Mouse (Mus musculus) forebrain, embryonic 11.5 days (tissue): ENCODE results near the gene Fam161a. TPM values are rescaled to one million over a fixed set of nuclear protein-coding genes. Genes with fewer than 3 reads are reported as not detected.
A peak's percentile ranks its signal among the peaks of the same experiment; 100 is the strongest.

Experiments
- ATAC-seq: fragments of 200-750 bp; cut with Nextera tagmentation; replicated peaks from 2 replicates; pipeline ENCODE4 v1.8.0; 2017; ENCODE audit warnings: moderate TSS enrichment; ENCODE audit not compliant: low FRiP score
- DNase-seq: peaks from one replicate; pipeline ENCODE4 v3.0.0-alpha.2; 2017; ENCODE audit warnings: low spot score
- H3K27ac ChIP-seq: fragments of 300-500 bp; sonication (generic); 2 replicates; pipeline ENCODE4 v1.5.1; 2014; ENCODE audit warnings: low read depth, low read length
- H3K27me3 ChIP-seq: fragments of 300-500 bp; sonication (generic); 2 replicates; pipeline ENCODE4 v1.6.1; 2014; ENCODE audit warnings: mild to moderate bottlenecking, low read length, mixed read lengths; ENCODE audit not compliant: control insufficient read depth, insufficient read depth
- H3K36me3 ChIP-seq: fragments of 300-500 bp; sonication (generic); 2 replicates; pipeline ENCODE4 v1.6.1; 2014; ENCODE audit warnings: mild to moderate bottlenecking, low read length, moderate library complexity, mixed read lengths; ENCODE audit not compliant: control insufficient read depth, insufficient read depth
- H3K4me1 ChIP-seq: fragments of 300-500 bp; sonication (generic); replicated peaks from 2 replicates; pipeline ENCODE4 v1.6.1; 2014; ENCODE audit warnings: low read length, mixed read lengths; ENCODE audit not compliant: control insufficient read depth, insufficient read depth
- H3K4me2 ChIP-seq: fragments of 300-500 bp; sonication (generic); 2 replicates; pipeline ENCODE4 v1.6.1; 2014; ENCODE audit warnings: low read depth, mild to moderate bottlenecking, low read length, moderate library complexity, mixed read lengths; ENCODE audit not compliant: severe bottlenecking
- H3K4me3 ChIP-seq: fragments of 300-500 bp; sonication (generic); 2 replicates; pipeline ENCODE4 v1.5.1; 2014; ENCODE audit warnings: low read depth, low read length
- H3K9ac ChIP-seq: fragments of 300-500 bp; sonication (generic); 2 replicates; pipeline ENCODE4 v1.6.1; 2014; ENCODE audit warnings: low read length
- H3K9me3 ChIP-seq: fragments of 300-500 bp; sonication (generic); 2 replicates; pipeline ENCODE4 v1.6.1; 2016; ENCODE audit warnings: low read length, mixed read lengths; ENCODE audit not compliant: control insufficient read depth
- WGBS: fragments of 180-500 bp; shearing (Covaris S2); extraction: QIAGEN DNeasy Blood & Tissue Kit; methylation state at CpG from one replicate; pipeline ENCODE4 v1.1.7; 2014; 5-methylcytosine and 5-hydroxymethylcytosine counted together
- polyA plus RNA-seq: library from polyadenylated mRNA; unstranded; fragments of >200 nt; fragmentation: Nextera tagmentation; extraction: Ambion mirVana; gene quantifications from 2 replicates; pipeline ENCODE4 v1.2.1, GENCODE M21; 2014

Fam161a gene
- polyA plus RNA-seq, 1 experiment from 2014 or later, result 3.4 TPM

DNA sequence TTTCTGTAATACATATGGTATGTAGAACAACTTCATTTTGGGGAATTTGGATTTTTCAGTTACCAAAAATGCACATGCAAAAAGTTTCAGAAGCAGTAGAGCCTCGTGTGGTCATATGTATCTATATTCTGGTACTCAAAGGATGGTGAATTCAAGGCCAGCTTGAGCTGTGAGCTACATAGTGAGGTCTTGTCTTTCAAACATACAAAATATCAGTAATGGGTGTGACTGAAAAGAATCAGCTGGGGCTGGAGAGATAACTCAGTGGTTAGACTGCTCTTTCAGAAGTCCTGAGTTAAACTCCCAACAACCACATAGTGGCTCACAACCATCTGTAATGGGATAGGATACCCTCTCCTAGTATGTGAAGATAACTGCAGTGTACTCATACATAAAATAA is 9.0 kb upstream of the Fam161a start:
- WGBS, result 85% methylated on average over 1 of the region's 1 CpGs
- ATAC-seq, result no peak
- no peak overlapping the region for H3K4me3 ChIP-seq
- DNase-seq, result no peak
- no peak overlapping the region for H3K9ac ChIP-seq
- H3K4me2 ChIP-seq, result no peak overlapping the region
- H3K9me3 ChIP-seq, result no peaks in the 10 kb centered on the region
- H3K36me3 ChIP-seq, result peaks cover 27% of the 10 kb centered on the region; the same call in 1 of the 2 replicates
- H3K27me3 ChIP-seq, result no peaks in the 10 kb centered on the region
- H3K27ac ChIP-seq, result no peak overlapping the region
- no peaks in the 10 kb centered on the region for H3K4me1 ChIP-seq

DNA sequence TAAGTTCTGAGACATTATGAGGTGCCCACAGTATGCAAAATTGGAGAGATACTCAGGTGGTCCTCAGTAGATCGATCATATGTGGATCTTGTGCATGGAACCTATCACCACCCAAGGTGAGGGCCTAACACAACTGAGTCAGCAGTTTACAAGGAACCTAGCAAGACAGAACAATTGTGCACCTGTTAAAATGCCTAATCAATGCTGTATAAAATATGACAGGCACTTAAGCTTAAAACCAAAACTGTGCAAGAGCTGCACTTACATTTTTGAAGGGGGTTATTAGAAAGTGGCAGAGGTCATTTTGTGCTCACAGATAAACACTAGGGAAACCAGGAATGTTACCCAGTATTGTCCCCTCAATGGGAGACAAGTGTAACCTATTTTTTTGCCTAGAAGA is 2.1 kb upstream of the Fam161a start:
- H3K9me3 ChIP-seq, result no peaks in the 10 kb centered on the region
- H3K27me3 ChIP-seq, result no peaks in the 10 kb centered on the region
- H3K4me1 ChIP-seq, result 0 out of 2 replicates have a peak, but pooled peaks cover 3% of the 10 kb centered on the region
- H3K36me3 ChIP-seq, result peaks cover 23% of the 10 kb centered on the region; the same call in 1 of the 2 replicates
- DNase-seq (no peak), ATAC-seq (no peak)
- no peak overlapping the region for H3K27ac ChIP-seq
- H3K4me3 ChIP-seq, result no peak overlapping the region
- 96% methylated on average over 1 of the region's 1 CpGs for WGBS
- H3K4me2 ChIP-seq, result no peak overlapping the region
- H3K9ac ChIP-seq, result no peak overlapping the region

DNA sequence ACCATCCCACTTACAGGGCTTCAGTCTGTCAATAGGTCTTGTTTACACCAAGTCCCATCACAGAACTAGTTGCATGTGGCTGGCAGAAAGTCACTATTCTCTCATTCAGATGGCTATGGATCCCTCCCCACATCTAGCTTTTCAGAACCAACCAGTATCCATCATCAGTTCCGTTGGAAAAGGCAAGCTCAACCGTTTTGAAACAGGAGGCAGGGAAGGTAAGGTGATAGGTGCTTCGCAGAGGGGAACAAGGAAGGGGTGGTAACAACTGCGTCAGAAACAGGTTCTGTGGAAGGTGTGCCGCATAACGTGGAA is 208 bp upstream of the Fam161a start:
- Histone ChIP-seq H3K27ac (peak overlapping the region; percentile 57; the same call in 1 of the 2 replicates), H3K9me3 (no peaks in the 10 kb centered on the region), H3K4me2 (peak overlapping the region; percentile 48), H3K9ac (peak overlapping the region; percentile 70), H3K4me3 (peak overlapping the region; percentile 50), H3K36me3 (peaks cover 10% of the 10 kb centered on the region; the same call in 1 of the 2 replicates), H3K27me3 (no peaks in the 10 kb centered on the region), H3K4me1 (0 out of 2 replicates have a peak, but pooled peaks cover 3% of the 10 kb centered on the region)
- ATAC-seq, result peak; percentile 25; the same call in 1 of the 2 replicates
- no peak for DNase-seq
- WGBS, result 10% methylated on average over 6 of the region's 6 CpGs

DNA sequence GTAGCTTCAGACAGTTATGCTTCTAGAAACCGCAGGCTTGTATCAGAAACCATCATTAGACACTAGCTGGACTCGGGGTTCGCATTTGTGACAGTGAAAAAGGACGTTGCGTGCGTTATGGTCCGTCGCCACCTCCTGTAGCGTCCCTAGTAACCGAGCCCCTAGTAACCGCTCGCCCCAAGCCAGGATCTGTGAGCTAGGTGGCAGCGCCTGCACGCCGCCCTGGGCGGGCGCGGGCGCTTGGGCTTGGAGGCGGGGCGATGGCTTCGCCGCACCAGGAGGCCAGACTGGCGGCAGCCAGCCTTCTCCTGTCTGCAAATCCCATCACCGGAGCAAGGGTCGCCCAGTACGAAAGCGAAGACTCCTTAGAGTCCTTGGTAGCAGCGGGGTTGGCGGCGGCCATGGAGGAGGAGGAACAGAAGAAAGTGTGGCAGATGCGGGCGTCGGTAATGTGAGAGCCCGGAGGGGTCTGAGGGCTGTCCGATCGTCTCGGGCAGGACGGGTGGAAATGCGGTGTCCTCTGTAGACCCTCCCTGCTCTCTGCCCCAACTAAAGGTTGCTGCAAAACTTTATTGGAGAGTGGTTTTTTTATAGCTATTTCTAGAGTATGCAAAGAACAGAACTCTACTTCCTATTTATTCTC is 971 bp downstream of the Fam161a start:
- H3K4me2 ChIP-seq, result peak overlapping the region; percentile 48
- 0 out of 2 replicates have a peak, but pooled peaks cover 3% of the 10 kb centered on the region for H3K4me1 ChIP-seq
- peak overlapping the region; percentile 83 for H3K27ac ChIP-seq
- H3K9me3 ChIP-seq, result no peaks in the 10 kb centered on the region
- H3K4me3 ChIP-seq, result peak overlapping the region; percentile 50
- H3K9ac ChIP-seq, result peak overlapping the region; percentile 70
- peak; percentile 91 for DNase-seq
- WGBS, result under 1% methylated on average over 40 of the region's 40 CpGs
- peaks cover 4% of the 10 kb centered on the region; the same call in 1 of the 2 replicates for H3K36me3 ChIP-seq
- no peaks in the 10 kb centered on the region for H3K27me3 ChIP-seq
- peak; percentile 97 for ATAC-seq

DNA sequence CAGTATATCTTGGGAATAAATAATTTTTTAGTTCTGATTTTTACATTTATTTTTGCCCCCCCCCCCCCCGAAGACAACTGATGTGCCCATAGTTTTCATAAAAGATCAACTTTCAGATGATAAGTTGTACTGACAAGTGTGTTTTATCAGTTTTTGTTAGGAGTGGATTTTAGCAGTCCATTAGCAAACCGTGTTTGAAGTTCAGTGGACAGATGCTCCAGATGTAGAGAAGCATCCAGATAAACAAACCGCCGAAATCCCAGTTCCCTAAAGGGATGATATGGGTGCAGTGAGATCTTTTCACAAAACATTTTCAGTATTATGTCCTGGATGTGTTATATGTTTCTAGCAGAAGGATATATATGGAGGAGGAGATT is 1.5 kb downstream of the Fam161a start:
- no peaks in the 10 kb centered on the region for H3K27me3 ChIP-seq
- no peaks in the 10 kb centered on the region for H3K9me3 ChIP-seq
- no peak for DNase-seq
- H3K27ac ChIP-seq, result no peak overlapping the region
- no peak for ATAC-seq
- peak overlapping the region; percentile 70 for H3K9ac ChIP-seq
- peak overlapping the region; percentile 50 for H3K4me3 ChIP-seq
- 0 out of 2 replicates have a peak, but pooled peaks cover 3% of the 10 kb centered on the region for H3K4me1 ChIP-seq
- WGBS, result 47% methylated on average over 4 of the region's 4 CpGs
- H3K36me3 ChIP-seq, result peaks cover 4% of the 10 kb centered on the region; the same call in 1 of the 2 replicates
- H3K4me2 ChIP-seq, result peak overlapping the region; percentile 48

DNA sequence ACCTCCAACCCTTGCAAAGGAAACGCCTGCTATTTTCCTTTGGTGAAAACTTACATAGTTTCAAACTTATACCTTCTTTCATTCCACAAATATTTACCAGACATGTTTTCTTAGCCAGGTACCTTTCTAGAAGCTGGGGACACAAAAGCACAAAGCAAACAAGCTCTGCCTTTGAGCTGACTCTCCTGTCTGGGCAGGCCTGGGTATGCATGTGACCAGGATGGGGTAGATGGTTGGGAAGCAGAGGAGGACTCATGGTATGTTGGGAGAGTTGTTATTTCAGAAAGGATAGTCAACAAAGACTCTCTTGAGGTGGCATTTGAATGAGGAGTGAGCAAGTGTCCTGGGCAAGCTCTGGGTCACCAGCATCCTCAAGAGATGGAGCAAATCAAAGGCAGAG is 5.8 kb downstream of the Fam161a start:
- Histone ChIP-seq H3K4me3 (no peak overlapping the region), H3K36me3 (no peaks in the 10 kb centered on the region), H3K27me3 (no peaks in the 10 kb centered on the region), H3K9me3 (no peaks in the 10 kb centered on the region), H3K9ac (no peak overlapping the region), H3K4me1 (no peaks in the 10 kb centered on the region), H3K4me2 (no peak overlapping the region), H3K27ac (no peak overlapping the region)
- ATAC-seq (no peak), DNase-seq (no peak)
- WGBS, result 80% methylated on average over 1 of the region's 1 CpGs

DNA sequence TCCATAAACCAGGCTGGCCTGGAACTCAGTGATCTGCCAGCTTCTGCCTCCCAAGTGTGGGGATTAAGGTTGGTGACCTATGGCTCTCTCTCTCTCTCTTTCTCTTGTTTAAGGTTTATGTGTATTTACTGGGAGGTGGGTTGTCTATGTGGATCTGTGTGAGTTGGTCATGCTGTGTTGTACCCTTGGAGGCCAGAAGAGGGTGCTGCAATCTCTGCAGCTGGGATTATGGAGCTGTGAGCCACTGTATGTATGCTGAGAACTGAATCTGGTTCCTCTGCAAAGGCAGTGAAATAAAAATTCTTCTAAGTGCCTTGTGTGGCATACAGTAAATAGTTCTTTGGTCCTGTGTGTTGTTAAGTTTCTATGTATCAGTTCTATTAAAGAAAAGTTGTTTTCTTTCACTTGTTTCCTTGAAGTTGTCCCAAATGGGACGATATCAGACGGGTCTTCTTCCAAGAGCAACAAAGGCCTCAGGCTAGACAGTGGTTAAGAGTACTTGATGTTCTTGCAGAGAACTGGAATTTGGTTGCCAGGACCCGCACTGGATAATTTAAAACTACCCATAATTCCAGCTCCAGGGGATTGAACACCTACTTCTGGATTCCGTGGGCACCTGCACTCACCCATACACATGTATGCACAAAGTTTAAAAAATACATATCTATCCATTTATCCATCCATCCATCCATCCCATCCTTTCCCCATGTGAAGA is 6.4 kb downstream of the Fam161a start:
- H3K4me2 ChIP-seq, result no peak overlapping the region
- no peak overlapping the region for H3K4me3 ChIP-seq
- no peaks in the 10 kb centered on the region for H3K9me3 ChIP-seq
- DNase-seq, result no peak
- no peaks in the 10 kb centered on the region for H3K4me1 ChIP-seq
- H3K36me3 ChIP-seq, result no peaks in the 10 kb centered on the region
- WGBS, result 88% methylated on average over 4 of the region's 4 CpGs
- H3K27me3 ChIP-seq, result no peaks in the 10 kb centered on the region
- H3K9ac ChIP-seq, result no peak overlapping the region
- no peak overlapping the region for H3K27ac ChIP-seq
- ATAC-seq, result no peak

DNA sequence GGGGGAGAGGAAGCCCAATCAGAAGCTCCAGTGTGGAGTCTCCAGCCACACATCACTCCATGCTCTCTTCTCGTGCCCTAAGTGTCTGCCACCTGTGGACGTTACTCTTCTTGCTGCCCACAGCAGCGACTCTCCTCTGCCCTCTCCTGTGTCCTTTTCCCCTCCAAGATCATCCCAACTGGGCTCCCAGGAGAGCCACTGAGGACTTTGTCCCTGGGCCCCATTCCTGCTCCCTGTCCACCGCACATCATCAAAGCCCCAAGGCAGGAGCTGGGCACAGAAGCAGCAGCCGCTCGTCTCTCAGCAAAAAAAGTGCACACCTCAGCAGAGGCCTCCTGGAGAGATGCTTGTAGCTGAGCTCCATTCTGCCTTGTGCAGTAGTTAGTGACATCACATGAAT is 7.7 kb downstream of the Fam161a start:
- Histone ChIP-seq H3K27ac (no peak overlapping the region), H3K9ac (no peak overlapping the region), H3K9me3 (no peaks in the 10 kb centered on the region), H3K4me1 (no peaks in the 10 kb centered on the region), H3K27me3 (no peaks in the 10 kb centered on the region), H3K4me2 (no peak overlapping the region), H3K4me3 (no peak overlapping the region), H3K36me3 (no peaks in the 10 kb centered on the region)
- DNase-seq, result no peak
- no peak for ATAC-seq
- 76% methylated on average over 6 of the region's 6 CpGs for WGBS
